Mouse (Mus musculus) telencephalon, adult 2 months (tissue): Measurements from ENCODE around the gene Ampd1.

Experiments
- DNase-seq: peaks from one replicate; pipeline ENCODE4 v3.0.0-alpha.2; 2011; ENCODE audit warnings: low read depth, low spot score

Ampd1 gene

DNA sequence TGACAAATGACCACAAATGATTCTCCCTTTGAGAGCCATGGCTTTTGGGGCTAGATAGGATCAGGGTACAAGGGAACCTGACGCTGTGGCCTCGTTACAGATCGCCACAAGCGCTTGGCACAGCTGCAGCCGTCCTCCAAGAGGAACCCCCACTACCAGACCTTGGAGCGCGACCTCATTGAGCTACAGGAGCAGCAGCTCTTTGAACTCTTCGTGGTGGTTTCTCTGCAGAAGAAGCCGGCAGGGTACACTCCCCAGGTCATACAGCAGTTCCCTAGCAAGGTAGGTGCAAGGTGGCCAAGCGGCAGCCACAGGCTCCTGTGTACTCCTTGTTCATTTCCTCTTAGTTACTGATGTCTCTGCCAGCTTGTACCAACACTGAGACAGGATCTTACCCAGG is 75.1 kb downstream of the Ampd1 start:
- DNase-seq, result no peak
